Mouse (Mus musculus) heart, postnatal 4 days (tissue): Measurements from ENCODE around the gene Calhm2. TPM values are rescaled to one million over a fixed set of nuclear protein-coding genes. Genes with fewer than 3 reads are reported as not detected.
A peak's percentile ranks its signal among the peaks of the same experiment; 100 is the strongest.
"Not testable (repeated sequence)": the region's sequence is repeated elsewhere in the genome, so short reads cannot be mapped to it uniquely, and the experiment has no call there.

Experiments used
- DNase-seq: peaks from one replicate; pipeline ENCODE4 v3.0.0; 2021
- total RNA-seq, 2 experiments: library from RNA; stranded (reverse); gene quantifications; 2 replicates each; pipeline ENCODE4 v1.2.3; 2021

Calhm2 gene
- total RNA-seq, 2 experiments from 2014 or later: 3.4 to 3.5 TPM

GRCm38 (mm10) chr19:47151332-47152061 is 13.4 kb upstream of the Calhm2 start:
- DNase-seq: no peak

GRCm38 (mm10) chr19:47149854-47150253 is 11.8 kb upstream of the Calhm2 start:
- DNase-seq: no peak

- DNase-seq: no peak
Measured at GRCm38 (mm10) chr19:47148267-47148847, 10.3 kb upstream of the Calhm2 start.

- DNase-seq: no peak
Measured at GRCm38 (mm10) chr19:47144154-47144553, 6.1 kb upstream of the Calhm2 start, which contains the start of gene Calhm1. Gene Calhm1 (minus strand): TSS chr19:47144254.

GRCm38 (mm10) chr19:47142438-47142837 is 4.3 kb upstream of the Calhm2 start:
- DNase-seq: no peak

GRCm38 (mm10) chr19:47139611-47140010 is 1.5 kb upstream of the Calhm2 start:
- DNase-seq: not testable (repeated sequence)

GRCm38 (mm10) chr19:47137051-47137581 is 978 bp downstream of the Calhm2 start:
- peak; percentile 61 for DNase-seq

- DNase-seq: no peak
Measured at GRCm38 (mm10) chr19:47136170-47136569, 1.9 kb downstream of the Calhm2 start.

GRCm38 (mm10) chr19:47135568-47135967 is 2.5 kb downstream of the Calhm2 start:
- DNase-seq: no peak

- no peak for DNase-seq
Measured at GRCm38 (mm10) chr19:47133161-47133560, 4.9 kb downstream of the Calhm2 start.

- DNase-seq: no peak
Measured at GRCm38 (mm10) chr19:47130551-47131125, 7.5 kb downstream of the Calhm2 start.

GRCm38 (mm10) chr19:47128835-47129234 is 9.3 kb downstream of the Calhm2 start:
- no peak for DNase-seq

- DNase-seq: no peak
Measured at GRCm38 (mm10) chr19:47128164-47128563, 9.9 kb downstream of the Calhm2 start.

- peak; percentile 46 for DNase-seq
Measured at GRCm38 (mm10) chr19:47122802-47123201, 15.3 kb downstream of the Calhm2 start.

GRCm38 (mm10) chr19:47121054-47121453 is 17.0 kb downstream of the Calhm2 start:
- DNase-seq: no peak

GRCm38 (mm10) chr19:47118634-47119033 is 19.5 kb downstream of the Calhm2 start:
- DNase-seq: no peak

- no peak for DNase-seq
Measured at GRCm38 (mm10) chr19:47104641-47105271, 33.3 kb downstream of the Calhm2 start.

- DNase-seq: no peak
Measured at GRCm38 (mm10) chr19:47101080-47101479, 37.0 kb downstream of the Calhm2 start.

GRCm38 (mm10) chr19:47090550-47091156 is 47.4 kb downstream of the Calhm2 start, which contains the start of the genes Usmg5 and Pdcd11:
Gene Usmg5 (minus strand): TSS chr19:47090647.
Gene Pdcd11 (plus strand): TSS chr19:47090768.
- peak; percentile 97 for DNase-seq

GRCm38 (mm10) chr19:47089718-47090525 is 48.2 kb downstream of the Calhm2 start:
- no peak for DNase-seq

GRCm38 (mm10) chr19:47088226-47088625 is 49.9 kb downstream of the Calhm2 start:
- DNase-seq: peak; percentile 14
